2 mouse cellular contexts compared by ENCODE assay signal in the genomic region with DNA sequence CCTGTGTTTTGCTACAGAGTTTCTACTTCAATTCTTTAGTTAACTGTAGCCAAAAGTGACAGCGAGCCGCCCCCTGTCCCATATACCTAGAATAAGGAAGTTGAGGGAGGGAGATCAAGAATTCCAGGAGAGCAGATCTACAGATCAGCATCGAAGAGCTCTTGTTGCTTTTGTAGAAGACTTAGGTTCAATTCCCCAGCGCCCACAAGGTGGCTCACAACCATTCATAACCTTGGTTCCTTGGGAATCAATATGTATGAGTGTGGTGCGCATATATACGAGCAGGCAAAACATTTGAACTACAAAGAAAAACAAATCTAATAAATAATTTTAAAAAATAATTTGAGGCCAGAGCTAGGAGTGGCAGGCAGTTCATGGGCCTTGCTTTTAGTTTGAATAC.
TF ChIP-seq lines count a peak whose summit lies in the region.

No protein-coding gene starts in this region.

TF ChIP-seq in CH12.LX, 34 proteins besides CTCF, POLR2A, EP300 and RAD21:
- no peak for TF ChIP-seq JUN (IDR thresholded peaks at IDR 0.05; ENCODE audit: insufficient read depth, low read depth, low read length)
- no peak for TF ChIP-seq HCFC1 (IDR thresholded peaks at IDR 0.05; ENCODE audit: low read depth, low read length)
- TF ChIP-seq POLR2AphosphoS2 (IDR thresholded peaks at IDR 0.05; ENCODE audit: low read depth, low read length) = no peak
- no peak for TF ChIP-seq PAX5 (IDR thresholded peaks at IDR 0.05; ENCODE audit: low read length)
- TF ChIP-seq SMC3 (IDR thresholded peaks at IDR 0.05; ENCODE audit: low read depth, low read length) = peak; percentile 43; the same call in 1 of the 2 replicates
- no peak for TF ChIP-seq GABPA (IDR thresholded peaks at IDR 0.05; ENCODE audit: insufficient replicate concordance, low read depth, low read length)
- no peak for TF ChIP-seq IRF4 (IDR thresholded peaks at IDR 0.05; ENCODE audit: low read depth, low read length)
- no peak for TF ChIP-seq UBTF (IDR thresholded peaks at IDR 0.05; ENCODE audit: low read depth, low read length)

TF ChIP-seq in myocyte, 11 proteins besides CTCF, POLR2A, EP300 and RAD21:
- TF ChIP-seq REST (IDR thresholded peaks at IDR 0.05; ENCODE audit: insufficient read depth, insufficient read length) = no peak
- TF ChIP-seq MYOG (IDR thresholded peaks at IDR 0.05; ENCODE audit: control insufficient read depth in 1 of 3, insufficient read depth in 1 of 3, insufficient read length in 2 of 3, low read depth in 2 of 3) = no peak
- no peak for TF ChIP-seq CEBPB (IDR thresholded peaks at IDR 0.05; ENCODE audit: insufficient read depth, poor library complexity, severe bottlenecking)
- no peak for TF ChIP-seq USF1 (IDR thresholded peaks at IDR 0.05; ENCODE audit: low read depth)
- TF ChIP-seq MYOD1 (IDR thresholded peaks at IDR 0.05; ENCODE audit: control insufficient read depth in 1 of 3, insufficient read length in 2 of 3, low read depth in 2 of 3) = no peak
- TF ChIP-seq MAX (IDR thresholded peaks at IDR 0.05; ENCODE audit: low read depth) = no peak
- no peak for TF ChIP-seq TCF12 (IDR thresholded peaks at IDR 0.05; ENCODE audit: insufficient read depth, poor library complexity, severe bottlenecking)
- no peak for TF ChIP-seq TCF3 (IDR thresholded peaks at IDR 0.05; ENCODE audit: insufficient read length, low read depth)
- TF ChIP-seq SRF (IDR thresholded peaks at IDR 0.05; ENCODE audit: control insufficient read depth, insufficient read length, low read depth) = no peak
- TF ChIP-seq E2F4 (IDR thresholded peaks at IDR 0.05; ENCODE audit: insufficient read depth) = no peak
- no peak for TF ChIP-seq POLR2AphosphoS2 (IDR thresholded peaks at IDR 0.05; ENCODE audit: insufficient read length, low read depth)
